Mouse (Mus musculus) embryonic facial prominence, embryonic 13.5 days (tissue): ENCODE data around the gene Pts. TPM values are rescaled to one million over a fixed set of nuclear protein-coding genes. Genes with fewer than 3 reads are reported as not detected.
A peak's percentile ranks its signal among the peaks of the same experiment; 100 is the strongest.

Experiments
- ATAC-seq: fragments of 200-750 bp; cut with Nextera tagmentation; 2 replicates; pipeline ENCODE4 v1.8.0; 2017; ENCODE audit warnings: low read depth; ENCODE audit not compliant: insufficient number of reproducible peaks, insufficient read depth, low FRiP score, low TSS enrichment
- H3K27ac ChIP-seq: fragments of 300-500 bp; sonication (generic); 2 replicates; pipeline ENCODE4 v1.5.1; 2015; ENCODE audit warnings: moderate library complexity, mild to moderate bottlenecking, inconsistent platforms
- H3K27me3 ChIP-seq: fragments of 300-500 bp; sonication (generic); 2 replicates; pipeline ENCODE4 v1.6.1; 2015; ENCODE audit warnings: mild to moderate bottlenecking, inconsistent platforms
- H3K36me3 ChIP-seq: fragments of 300-500 bp; sonication (generic); 2 replicates; pipeline ENCODE4 v1.6.1; 2015; ENCODE audit warnings: mild to moderate bottlenecking, inconsistent platforms
- H3K4me1 ChIP-seq: fragments of 300-500 bp; sonication (generic); 2 replicates; pipeline ENCODE4 v1.6.1; 2015; ENCODE audit warnings: inconsistent platforms
- H3K4me2 ChIP-seq: fragments of 300-500 bp; sonication (generic); 2 replicates; pipeline ENCODE4 v1.6.1; 2015; ENCODE audit warnings: moderate library complexity, mild to moderate bottlenecking, inconsistent platforms
- H3K4me3 ChIP-seq: fragments of 300-500 bp; sonication (generic); 2 replicates; pipeline ENCODE4 v1.5.1; 2015; ENCODE audit warnings: mild to moderate bottlenecking, inconsistent platforms
- H3K9ac ChIP-seq: fragments of 300-500 bp; sonication (generic); 2 replicates; pipeline ENCODE4 v1.6.1; 2015; ENCODE audit warnings: mild to moderate bottlenecking, inconsistent platforms
- H3K9me3 ChIP-seq: fragments of 300-500 bp; sonication (generic); 2 replicates; pipeline ENCODE4 v1.6.1; 2016; ENCODE audit warnings: inconsistent platforms
- WGBS: fragments of 180-500 bp; shearing (Covaris S2); methylation state at CpG from one replicate; pipeline ENCODE4 v1.1.7; 2015; ENCODE audit warnings: mixed read lengths; 5-methylcytosine and 5-hydroxymethylcytosine counted together
- polyA plus RNA-seq: library from polyadenylated mRNA; unstranded; fragments of >200 nt; fragmentation: Nextera tagmentation; extraction: Ambion mirVana; gene quantifications from 2 replicates; pipeline ENCODE4 v1.2.1, GENCODE M21; 2015

Gene Pts
- polyA plus RNA-seq, 1 experiment from 2014 or later, result 87.9 TPM

GRCm38 (mm10) chr9:50553547-50553946 is 25.0 kb upstream of the Pts start:
- Histone ChIP-seq H3K27ac (no peak overlapping the region), H3K4me2 (no peak overlapping the region), H3K27me3 (no peaks in the 10 kb centered on the region), H3K9ac (no peak overlapping the region), H3K9me3 (no peaks in the 10 kb centered on the region), H3K4me3 (no peak overlapping the region), H3K4me1 (peaks cover 8% of the 10 kb centered on the region; the same call in 1 of the 2 replicates), H3K36me3 (no peaks in the 10 kb centered on the region)
- 73% methylated on average over 2 of the region's 2 CpGs for WGBS
- ATAC-seq, result no peak

- Histone ChIP-seq H3K9me3 (no peaks in the 10 kb centered on the region), H3K27me3 (no peaks in the 10 kb centered on the region), H3K4me3 (no peak overlapping the region), H3K4me1 (peaks cover 8% of the 10 kb centered on the region; the same call in 1 of the 2 replicates), H3K27ac (no peak overlapping the region), H3K9ac (no peak overlapping the region), H3K36me3 (no peaks in the 10 kb centered on the region), H3K4me2 (no peak overlapping the region)
- WGBS, result 59% methylated on average over 5 of the region's 5 CpGs
- no peak for ATAC-seq
Measured at GRCm38 (mm10) chr9:50552206-50552605, 23.7 kb upstream of the Pts start.

- 78% methylated on average over 4 of the region's 4 CpGs for WGBS
- Histone ChIP-seq H3K4me1 (no peaks in the 10 kb centered on the region), H3K4me2 (no peak overlapping the region), H3K27ac (no peak overlapping the region), H3K27me3 (no peaks in the 10 kb centered on the region), H3K9ac (no peak overlapping the region), H3K9me3 (no peaks in the 10 kb centered on the region), H3K36me3 (no peaks in the 10 kb centered on the region), H3K4me3 (no peak overlapping the region)
- ATAC-seq, result no peak
Measured at GRCm38 (mm10) chr9:50548936-50549335, 20.4 kb upstream of the Pts start.

- 56% methylated on average over 5 of the region's 5 CpGs for WGBS
- H3K9ac ChIP-seq, result no peak overlapping the region
- H3K4me2 ChIP-seq, result no peak overlapping the region
- ATAC-seq, result no peak
- no peaks in the 10 kb centered on the region for H3K4me1 ChIP-seq
- no peaks in the 10 kb centered on the region for H3K27me3 ChIP-seq
- H3K9me3 ChIP-seq, result no peaks in the 10 kb centered on the region
- H3K27ac ChIP-seq, result no peak overlapping the region
- H3K4me3 ChIP-seq, result no peak overlapping the region
- no peaks in the 10 kb centered on the region for H3K36me3 ChIP-seq
Measured at GRCm38 (mm10) chr9:50547859-50548478, 19.4 kb upstream of the Pts start.

- 53% methylated on average over 9 of the region's 9 CpGs for WGBS
- no peak overlapping the region for H3K4me2 ChIP-seq
- H3K36me3 ChIP-seq, result no peaks in the 10 kb centered on the region
- no peaks in the 10 kb centered on the region for H3K27me3 ChIP-seq
- H3K9me3 ChIP-seq, result no peaks in the 10 kb centered on the region
- H3K4me1 ChIP-seq, result no peaks in the 10 kb centered on the region
- H3K4me3 ChIP-seq, result no peak overlapping the region
- H3K27ac ChIP-seq, result no peak overlapping the region
- no peak overlapping the region for H3K9ac ChIP-seq
- no peak for ATAC-seq
Measured at GRCm38 (mm10) chr9:50542401-50542800, 13.9 kb upstream of the Pts start.

- WGBS, result 66% methylated on average over 7 of the region's 7 CpGs
- H3K4me3 ChIP-seq, result no peak overlapping the region
- no peaks in the 10 kb centered on the region for H3K4me1 ChIP-seq
- H3K27ac ChIP-seq, result no peak overlapping the region
- no peaks in the 10 kb centered on the region for H3K9me3 ChIP-seq
- no peak for ATAC-seq
- H3K27me3 ChIP-seq, result no peaks in the 10 kb centered on the region
- no peak overlapping the region for H3K9ac ChIP-seq
- no peaks in the 10 kb centered on the region for H3K36me3 ChIP-seq
- no peak overlapping the region for H3K4me2 ChIP-seq
Measured at GRCm38 (mm10) chr9:50540170-50540569, 11.6 kb upstream of the Pts start.

- Histone ChIP-seq H3K4me3 (no peak overlapping the region), H3K9me3 (no peaks in the 10 kb centered on the region), H3K27me3 (no peaks in the 10 kb centered on the region), H3K9ac (no peak overlapping the region), H3K27ac (no peak overlapping the region), H3K4me2 (no peak overlapping the region), H3K36me3 (no peaks in the 10 kb centered on the region), H3K4me1 (no peaks in the 10 kb centered on the region)
- no peak for ATAC-seq
- WGBS, result 60% methylated on average over 4 of the region's 4 CpGs
Measured at GRCm38 (mm10) chr9:50537295-50537694, 8.8 kb upstream of the Pts start.

GRCm38 (mm10) chr9:50536603-50537135 is 8.1 kb upstream of the Pts start:
- Histone ChIP-seq H3K9ac (no peak overlapping the region), H3K4me3 (no peak overlapping the region), H3K4me1 (no peaks in the 10 kb centered on the region), H3K27me3 (no peaks in the 10 kb centered on the region), H3K36me3 (no peaks in the 10 kb centered on the region), H3K27ac (no peak overlapping the region), H3K9me3 (no peaks in the 10 kb centered on the region), H3K4me2 (no peak overlapping the region)
- WGBS, result 83% methylated on average over 7 of the region's 7 CpGs
- no peak for ATAC-seq

GRCm38 (mm10) chr9:50535930-50536329 is 7.4 kb upstream of the Pts start:
- no peaks in the 10 kb centered on the region for H3K27me3 ChIP-seq
- 83% methylated on average over 5 of the region's 5 CpGs for WGBS
- H3K9ac ChIP-seq, result no peak overlapping the region
- H3K27ac ChIP-seq, result no peak overlapping the region
- H3K4me3 ChIP-seq, result no peak overlapping the region
- no peaks in the 10 kb centered on the region for H3K36me3 ChIP-seq
- H3K4me1 ChIP-seq, result no peaks in the 10 kb centered on the region
- ATAC-seq, result no peak
- no peak overlapping the region for H3K4me2 ChIP-seq
- H3K9me3 ChIP-seq, result no peaks in the 10 kb centered on the region

- 71% methylated on average over 3 of the region's 3 CpGs for WGBS
- Histone ChIP-seq H3K9me3 (no peaks in the 10 kb centered on the region), H3K27ac (no peak overlapping the region), H3K4me1 (peaks cover 4% of the 10 kb centered on the region), H3K4me2 (no peak overlapping the region), H3K9ac (no peak overlapping the region), H3K4me3 (no peak overlapping the region), H3K36me3 (no peaks in the 10 kb centered on the region), H3K27me3 (no peaks in the 10 kb centered on the region)
- no peak for ATAC-seq
Measured at GRCm38 (mm10) chr9:50533791-50534190, 5.3 kb upstream of the Pts start.

GRCm38 (mm10) chr9:50533328-50533727 is 4.8 kb upstream of the Pts start:
- no peak overlapping the region for H3K27ac ChIP-seq
- WGBS, result 83% methylated on average over 11 of the region's 11 CpGs
- H3K9ac ChIP-seq, result no peak overlapping the region
- ATAC-seq, result no peak
- H3K36me3 ChIP-seq, result no peaks in the 10 kb centered on the region
- peaks cover 4% of the 10 kb centered on the region for H3K4me1 ChIP-seq
- no peaks in the 10 kb centered on the region for H3K27me3 ChIP-seq
- H3K9me3 ChIP-seq, result no peaks in the 10 kb centered on the region
- H3K4me3 ChIP-seq, result no peak overlapping the region
- H3K4me2 ChIP-seq, result no peak overlapping the region

- H3K27me3 ChIP-seq, result no peaks in the 10 kb centered on the region
- no peak overlapping the region for H3K27ac ChIP-seq
- no peak overlapping the region for H3K4me3 ChIP-seq
- H3K4me2 ChIP-seq, result no peak overlapping the region
- ATAC-seq, result 0 out of 2 replicates have a peak, but pooled peaks have one; percentile 26
- H3K4me1 ChIP-seq, result peaks cover 15% of the 10 kb centered on the region
- 15% methylated on average over 2 of the region's 2 CpGs for WGBS
- H3K36me3 ChIP-seq, result no peaks in the 10 kb centered on the region
- no peaks in the 10 kb centered on the region for H3K9me3 ChIP-seq
- 0 out of 2 replicates have a peak overlapping the region, but pooled peaks have one; percentile 36 for H3K9ac ChIP-seq
Measured at GRCm38 (mm10) chr9:50530890-50531289, 2.4 kb upstream of the Pts start.
